Mouse (Mus musculus): Measurements from ENCODE around the gene Trim3. TPM values are rescaled to one million over a fixed set of nuclear protein-coding genes. Genes with fewer than 3 reads are reported as not detected.

Trim3 gene
- polyA plus RNA-seq, 1 experiment from 2014 or later: 36.9 TPM

- Histone ChIP-seq H3K27ac (ENCODE audit: low read depth, low read length) (no peak overlapping the region), H3K9ac (ENCODE audit: low read length) (no peak overlapping the region), H3K9me3 (ENCODE audit: control insufficient read depth, low read length) (no peaks in the 10 kb centered on the region), H3K4me3 (ENCODE audit: low read depth, low read length) (peak overlapping the region; percentile 82), H3K36me3 (ENCODE audit: control insufficient read depth, insufficient read depth, low read length) (no peaks in the 10 kb centered on the region), H3K27me3 (ENCODE audit: control insufficient read depth, insufficient read depth, low read length) (no peaks in the 10 kb centered on the region), H3K4me2 (ENCODE audit: low read depth) (peak overlapping the region; percentile 54), H3K4me1 (ENCODE audit: control insufficient read depth, insufficient read depth, low read length) (peaks cover 3% of the 10 kb centered on the region; the same call in 1 of the 2 replicates)
- ATAC-seq (ENCODE audit: insufficient read depth, low FRiP score, low TSS enrichment) (no peak), DNase-seq (ENCODE audit: low spot score) (no peak)
- WGBS: 82% methylated on average over 2 of the region's 2 CpGs
Measured at GRCm38 (mm10) chr7:105581959-105582358, 51.4 kb downstream of the Trim3 start.

GRCm38 (mm10) chr7:105581094-105581703, 52.2 kb downstream of the Trim3 start, which contains the start of gene Apbb1:
Gene Apbb1 (minus strand): TSS chr7:105581653.
- peak; percentile 91 for ATAC-seq (ENCODE audit: insufficient read depth, low FRiP score, low TSS enrichment)
- Histone ChIP-seq H3K4me3 (ENCODE audit: low read depth, low read length) (peak within 1 kb of the TSS; percentile 82), H3K27me3 (ENCODE audit: control insufficient read depth, insufficient read depth, low read length) (no peaks in the 10 kb centered on the region), H3K4me1 (ENCODE audit: control insufficient read depth, insufficient read depth, low read length) (peaks cover 3% of the 10 kb centered on the region; the same call in 1 of the 2 replicates), H3K36me3 (ENCODE audit: control insufficient read depth, insufficient read depth, low read length) (no peaks in the 10 kb centered on the region), H3K9me3 (ENCODE audit: control insufficient read depth, low read length) (no peaks in the 10 kb centered on the region), H3K9ac (ENCODE audit: low read length) (peak within 1 kb of the TSS; percentile 81), H3K27ac (ENCODE audit: low read depth, low read length) (peak within 1 kb of the TSS; percentile 87), H3K4me2 (ENCODE audit: low read depth) (peak within 1 kb of the TSS; percentile 54)
- peak; percentile 89 for DNase-seq (ENCODE audit: low spot score)
- under 1% methylated on average over 31 of the region's 54 CpGs for whole genome bisulfite sequencing

- H3K4me2 ChIP-seq (ENCODE audit: low read depth): peak overlapping the region; percentile 54
- H3K36me3 ChIP-seq (ENCODE audit: control insufficient read depth, insufficient read depth, low read length): no peaks in the 10 kb centered on the region
- peak overlapping the region; percentile 87 for H3K27ac ChIP-seq (ENCODE audit: low read depth, low read length)
- peaks cover 3% of the 10 kb centered on the region; the same call in 1 of the 2 replicates for H3K4me1 ChIP-seq (ENCODE audit: control insufficient read depth, insufficient read depth, low read length)
- peak overlapping the region; percentile 82 for H3K4me3 ChIP-seq (ENCODE audit: low read depth, low read length)
- under 1% methylated on average over 15 of the region's 22 CpGs for WGBS
- H3K27me3 ChIP-seq (ENCODE audit: control insufficient read depth, insufficient read depth, low read length): no peaks in the 10 kb centered on the region
- ATAC-seq (ENCODE audit: insufficient read depth, low FRiP score, low TSS enrichment) (peak; percentile 74), DNase-seq (ENCODE audit: low spot score) (peak; percentile 51)
- peak overlapping the region; percentile 81 for H3K9ac ChIP-seq (ENCODE audit: low read length)
- H3K9me3 ChIP-seq (ENCODE audit: control insufficient read depth, low read length): no peaks in the 10 kb centered on the region
Measured at GRCm38 (mm10) chr7:105580627-105581089, 52.7 kb downstream of the Trim3 start.

- Histone ChIP-seq H3K4me1 (ENCODE audit: control insufficient read depth, insufficient read depth, low read length) (peaks cover 3% of the 10 kb centered on the region; the same call in 1 of the 2 replicates), H3K27me3 (ENCODE audit: control insufficient read depth, insufficient read depth, low read length) (no peaks in the 10 kb centered on the region), H3K4me3 (ENCODE audit: low read depth, low read length) (no peak overlapping the region), H3K9ac (ENCODE audit: low read length) (no peak overlapping the region), H3K27ac (ENCODE audit: low read depth, low read length) (no peak overlapping the region), H3K9me3 (ENCODE audit: control insufficient read depth, low read length) (no peaks in the 10 kb centered on the region), H3K36me3 (ENCODE audit: control insufficient read depth, insufficient read depth, low read length) (peaks cover 3% of the 10 kb centered on the region), H3K4me2 (ENCODE audit: low read depth) (no peak overlapping the region)
- DNase-seq (ENCODE audit: low spot score): no peak
- WGBS: 86% methylated on average over 2 of the region's 2 CpGs
- no peak for ATAC-seq (ENCODE audit: insufficient read depth, low FRiP score, low TSS enrichment)
Measured at GRCm38 (mm10) chr7:105578481-105578880, 54.9 kb downstream of the Trim3 start.

GRCm38 (mm10) chr7:105577377-105577871, 55.9 kb downstream of the Trim3 start:
- Histone ChIP-seq H3K9ac (ENCODE audit: low read length) (no peak overlapping the region), H3K4me2 (ENCODE audit: low read depth) (no peak overlapping the region), H3K4me3 (ENCODE audit: low read depth, low read length) (no peak overlapping the region), H3K36me3 (ENCODE audit: control insufficient read depth, insufficient read depth, low read length) (peaks cover 10% of the 10 kb centered on the region), H3K27ac (ENCODE audit: low read depth, low read length) (no peak overlapping the region), H3K9me3 (ENCODE audit: control insufficient read depth, low read length) (no peaks in the 10 kb centered on the region), H3K27me3 (ENCODE audit: control insufficient read depth, insufficient read depth, low read length) (no peaks in the 10 kb centered on the region), H3K4me1 (ENCODE audit: control insufficient read depth, insufficient read depth, low read length) (peaks cover 3% of the 10 kb centered on the region; the same call in 1 of the 2 replicates)
- no peak for ATAC-seq (ENCODE audit: insufficient read depth, low FRiP score, low TSS enrichment)
- DNase-seq (ENCODE audit: low spot score): no peak
- WGBS: 93% methylated on average over 6 of the region's 6 CpGs

GRCm38 (mm10) chr7:105576166-105576748, 57.1 kb downstream of the Trim3 start:
- Histone ChIP-seq H3K4me3 (ENCODE audit: low read depth, low read length) (no peak overlapping the region), H3K27ac (ENCODE audit: low read depth, low read length) (no peak overlapping the region), H3K9ac (ENCODE audit: low read length) (no peak overlapping the region), H3K27me3 (ENCODE audit: control insufficient read depth, insufficient read depth, low read length) (no peaks in the 10 kb centered on the region), H3K4me2 (ENCODE audit: low read depth) (no peak overlapping the region), H3K36me3 (ENCODE audit: control insufficient read depth, insufficient read depth, low read length) (peaks cover 10% of the 10 kb centered on the region), H3K4me1 (ENCODE audit: control insufficient read depth, insufficient read depth, low read length) (peaks cover 3% of the 10 kb centered on the region; the same call in 1 of the 2 replicates), H3K9me3 (ENCODE audit: control insufficient read depth, low read length) (no peaks in the 10 kb centered on the region)
- WGBS: 85% methylated on average over 3 of the region's 3 CpGs
- DNase-seq (ENCODE audit: low spot score): no peak
- no peak for ATAC-seq (ENCODE audit: insufficient read depth, low FRiP score, low TSS enrichment)

- no peak overlapping the region for H3K4me3 ChIP-seq (ENCODE audit: low read depth, low read length)
- ATAC-seq (ENCODE audit: insufficient read depth, low FRiP score, low TSS enrichment) (no peak), DNase-seq (ENCODE audit: low spot score) (no peak)
- H3K9ac ChIP-seq (ENCODE audit: low read length): no peak overlapping the region
- no peaks in the 10 kb centered on the region for H3K27me3 ChIP-seq (ENCODE audit: control insufficient read depth, insufficient read depth, low read length)
- no peak overlapping the region for H3K4me2 ChIP-seq (ENCODE audit: low read depth)
- H3K9me3 ChIP-seq (ENCODE audit: control insufficient read depth, low read length): no peaks in the 10 kb centered on the region
- no peak overlapping the region for H3K27ac ChIP-seq (ENCODE audit: low read depth, low read length)
- peaks cover 11% of the 10 kb centered on the region for H3K4me1 ChIP-seq (ENCODE audit: control insufficient read depth, insufficient read depth, low read length)
- H3K36me3 ChIP-seq (ENCODE audit: control insufficient read depth, insufficient read depth, low read length): peaks cover 10% of the 10 kb centered on the region
- 93% methylated on average over 4 of the region's 4 CpGs for WGBS
Measured at GRCm38 (mm10) chr7:105574537-105574936, 58.8 kb downstream of the Trim3 start.

- Histone ChIP-seq H3K9me3 (ENCODE audit: control insufficient read depth, low read length) (no peaks in the 10 kb centered on the region), H3K9ac (ENCODE audit: low read length) (no peak overlapping the region), H3K27ac (ENCODE audit: low read depth, low read length) (no peak overlapping the region), H3K4me3 (ENCODE audit: low read depth, low read length) (no peak overlapping the region), H3K36me3 (ENCODE audit: control insufficient read depth, insufficient read depth, low read length) (peaks cover 10% of the 10 kb centered on the region), H3K4me1 (ENCODE audit: control insufficient read depth, insufficient read depth, low read length) (peaks cover 19% of the 10 kb centered on the region), H3K4me2 (ENCODE audit: low read depth) (no peak overlapping the region), H3K27me3 (ENCODE audit: control insufficient read depth, insufficient read depth, low read length) (no peaks in the 10 kb centered on the region)
- ATAC-seq (ENCODE audit: insufficient read depth, low FRiP score, low TSS enrichment) (no peak), DNase-seq (ENCODE audit: low spot score) (no peak)
- 93% methylated on average over 8 of the region's 8 CpGs for WGBS
Measured at GRCm38 (mm10) chr7:105572949-105573348, 60.4 kb downstream of the Trim3 start.

All from neural tube, embryonic 11.5 days (tissue).